Mouse (Mus musculus) left cerebral cortex, postnatal 4 days (tissue): ENCODE measurements around the gene Slc9a8. TPM values are rescaled to one million over a fixed set of nuclear protein-coding genes. Genes with fewer than 3 reads are reported as not detected.

Source experiments
- DNase-seq: peaks from one replicate; pipeline ENCODE4 v3.0.0-alpha.2; 2022
- intact Hi-C: fragments of 180-260 bp; cut with DNase I; formaldehyde crosslinking; loops from one replicate; pipeline ENCODE4 v1.15.1; 2025
- total RNA-seq, 2 experiments: library from RNA; stranded (reverse); gene quantifications; 2 replicates each; pipeline ENCODE4 v1.2.3; 2021

Gene Slc9a8
- total RNA-seq, 2 experiments from 2014 or later: 33.9 to 42.1 TPM

DNA sequence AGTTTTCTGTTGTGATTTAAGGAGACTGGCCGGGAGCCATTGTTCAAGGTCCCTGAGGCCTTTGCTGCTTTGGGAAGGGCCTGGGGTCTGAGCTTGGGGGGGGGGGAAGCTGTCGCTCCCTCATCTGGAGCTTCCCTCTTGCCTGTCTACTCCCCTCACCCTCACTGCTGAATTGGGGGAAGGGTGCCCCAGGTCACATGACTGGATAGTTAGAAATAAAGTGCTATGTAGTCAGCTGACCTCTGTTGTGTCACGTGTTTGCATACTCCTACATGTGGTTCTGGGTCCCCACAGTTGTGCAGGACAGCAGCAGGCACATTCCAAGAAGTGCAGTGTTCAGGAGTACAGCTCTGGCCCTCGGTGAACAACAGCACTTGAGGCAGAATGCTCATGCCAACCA, 55.2 kb downstream of the Slc9a8 start:
- intact Hi-C loops: no loop called here
- no peak for DNase-seq

DNA sequence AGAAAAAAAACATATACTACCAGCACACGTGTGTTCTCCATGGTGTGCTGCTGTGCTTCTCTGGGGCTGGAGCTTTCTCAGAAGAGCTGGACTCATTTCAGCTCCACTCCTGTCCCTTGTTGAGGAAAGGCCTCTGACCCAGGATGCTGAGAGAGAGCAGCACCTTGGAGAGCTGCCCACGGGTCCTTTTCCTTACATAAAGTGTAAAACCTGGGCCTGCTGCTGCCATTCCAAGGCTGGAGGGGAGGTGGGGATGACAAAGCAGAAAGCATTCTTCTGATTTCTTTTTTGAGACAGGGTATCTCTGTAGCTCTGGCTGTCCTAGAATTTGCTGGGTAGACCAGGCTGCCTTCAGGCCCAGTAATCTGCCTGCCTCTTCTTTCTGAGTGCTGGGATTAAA, 56.6 kb downstream of the Slc9a8 start:
- intact Hi-C loops: no loop called here
- DNase-seq: no peak

DNA sequence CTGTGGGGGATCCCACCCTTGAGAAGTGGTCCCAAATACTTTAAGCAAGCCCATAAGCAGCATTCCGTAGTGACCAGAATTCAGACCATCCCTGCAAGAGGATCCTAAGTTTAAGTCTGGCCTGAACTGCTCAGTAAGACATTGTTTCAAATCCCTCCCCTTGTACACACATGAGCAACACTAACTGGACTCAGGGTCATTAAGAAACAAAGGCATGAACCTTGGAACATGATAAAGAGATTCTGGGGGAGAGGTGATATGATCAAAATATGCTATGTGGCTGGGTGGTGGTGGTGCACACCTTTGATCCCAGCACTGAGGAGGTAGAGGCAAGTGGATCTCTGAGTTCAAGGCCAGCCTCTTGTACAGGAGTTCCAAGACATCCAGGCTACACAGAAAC, 58.0 kb downstream of the Slc9a8 start:
- DNase-seq: no peak
- intact Hi-C loops: no loop called here

DNA sequence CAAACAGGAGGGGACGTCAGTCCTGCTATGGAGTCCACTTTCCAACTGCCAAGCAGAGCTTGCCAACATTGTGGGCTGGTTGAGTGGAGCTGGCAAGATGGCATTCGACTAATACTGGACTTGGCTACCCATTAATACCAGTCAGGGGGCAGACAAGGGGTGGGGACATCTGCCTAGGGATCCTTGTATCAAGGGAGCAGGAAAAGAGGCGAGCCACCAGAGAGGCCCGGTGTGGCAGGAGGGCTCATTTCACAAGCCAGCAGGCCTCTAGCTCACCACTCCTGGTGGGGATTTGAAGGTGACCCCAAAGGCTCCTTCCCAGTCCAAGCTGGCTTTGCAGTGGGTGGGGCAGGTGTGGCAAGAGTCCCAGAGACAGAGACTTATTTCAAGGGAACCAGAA, 61.2 kb downstream of the Slc9a8 start:
- peak; percentile 76 for DNase-seq
- intact Hi-C loops: no loop called here

DNA sequence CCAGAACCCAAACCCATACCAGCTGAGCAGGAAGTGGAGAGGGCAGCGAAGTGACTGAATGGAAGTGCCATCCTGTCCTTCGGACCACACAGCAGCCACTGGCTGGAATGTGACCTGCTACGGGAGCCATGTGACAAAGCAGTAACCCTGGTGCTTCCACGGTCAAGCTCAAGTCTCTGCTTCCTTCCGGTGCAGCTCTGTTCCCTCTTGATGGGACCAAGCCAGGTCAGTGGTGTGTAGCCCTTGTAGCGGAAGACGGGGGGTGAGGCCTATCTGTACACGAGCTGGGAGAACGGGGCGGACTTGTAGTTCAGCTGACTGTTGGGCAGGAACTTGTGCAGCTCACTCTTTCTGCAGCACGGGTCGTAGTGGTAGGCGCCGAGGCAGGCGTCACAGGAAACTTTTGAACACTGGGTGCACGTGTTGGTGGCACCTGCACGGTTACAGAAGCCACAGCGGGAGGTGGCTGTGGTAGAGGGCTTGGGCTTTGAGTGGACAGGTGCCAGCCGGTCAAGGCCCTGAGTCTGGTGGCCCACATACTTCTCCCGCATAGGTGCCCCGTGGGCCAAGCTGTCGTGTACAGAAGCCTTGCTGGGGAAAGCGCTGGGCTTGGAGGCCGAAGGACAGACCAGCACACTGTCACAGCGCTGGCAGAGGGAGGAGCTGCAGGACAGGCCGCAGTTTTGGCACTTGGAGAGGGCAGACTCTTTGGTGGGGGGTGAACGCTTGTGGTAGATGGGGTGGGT, 61.7 kb downstream of the Slc9a8 start:
- intact Hi-C loops: no loop called here
- peak; percentile 37 for DNase-seq

DNA sequence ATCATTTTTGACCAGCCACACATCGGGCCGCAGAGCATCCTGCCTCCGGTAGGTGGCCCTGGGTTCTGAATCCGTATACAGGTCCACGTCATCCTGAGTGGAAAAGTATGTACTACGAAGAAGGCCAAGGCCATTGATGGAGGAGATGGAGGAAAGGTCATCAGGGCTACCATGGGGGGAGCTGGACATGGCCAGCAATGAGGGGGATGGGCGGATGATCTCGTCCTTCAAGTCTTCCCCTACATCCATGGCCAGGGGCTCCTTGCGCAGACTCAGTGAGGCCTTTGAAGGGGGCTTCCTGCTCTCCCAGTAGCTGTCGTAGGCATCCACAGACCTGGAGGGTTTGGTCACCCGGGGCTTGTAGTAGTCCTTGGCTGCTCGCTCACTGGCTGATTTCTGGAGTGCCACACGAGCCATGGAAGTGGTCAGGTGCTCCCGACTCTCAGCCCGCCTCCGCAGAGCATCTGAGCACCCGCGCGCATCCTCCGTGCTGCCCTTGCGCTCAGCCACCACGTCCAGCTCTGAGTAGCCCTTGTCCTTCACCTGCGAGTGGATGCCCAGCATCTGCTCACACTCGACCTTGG, 62.4 kb downstream of the Slc9a8 start:
- intact Hi-C loops: no loop called here
- no peak for DNase-seq

DNA sequence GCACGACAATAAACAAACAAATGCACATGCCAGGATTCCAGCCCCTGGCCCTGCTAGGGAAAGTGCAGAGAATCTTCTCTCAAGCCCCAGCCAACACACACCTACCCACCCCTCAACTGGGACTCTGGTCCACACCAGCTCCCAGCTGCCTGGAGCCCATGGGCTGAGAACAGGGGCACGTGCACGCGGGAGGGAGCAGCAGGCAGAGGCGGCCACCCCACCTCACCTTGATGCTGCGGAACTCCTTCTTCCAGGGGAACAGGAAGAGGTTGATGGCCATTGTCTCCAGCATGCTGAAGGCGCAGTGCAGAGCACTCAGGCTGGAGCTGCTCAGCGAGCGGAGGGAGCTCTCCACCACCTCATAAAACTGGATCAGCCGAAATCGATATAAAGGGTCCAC, 63.4 kb downstream of the Slc9a8 start:
- DNase-seq: no peak
- intact Hi-C loops: no loop called here

DNA sequence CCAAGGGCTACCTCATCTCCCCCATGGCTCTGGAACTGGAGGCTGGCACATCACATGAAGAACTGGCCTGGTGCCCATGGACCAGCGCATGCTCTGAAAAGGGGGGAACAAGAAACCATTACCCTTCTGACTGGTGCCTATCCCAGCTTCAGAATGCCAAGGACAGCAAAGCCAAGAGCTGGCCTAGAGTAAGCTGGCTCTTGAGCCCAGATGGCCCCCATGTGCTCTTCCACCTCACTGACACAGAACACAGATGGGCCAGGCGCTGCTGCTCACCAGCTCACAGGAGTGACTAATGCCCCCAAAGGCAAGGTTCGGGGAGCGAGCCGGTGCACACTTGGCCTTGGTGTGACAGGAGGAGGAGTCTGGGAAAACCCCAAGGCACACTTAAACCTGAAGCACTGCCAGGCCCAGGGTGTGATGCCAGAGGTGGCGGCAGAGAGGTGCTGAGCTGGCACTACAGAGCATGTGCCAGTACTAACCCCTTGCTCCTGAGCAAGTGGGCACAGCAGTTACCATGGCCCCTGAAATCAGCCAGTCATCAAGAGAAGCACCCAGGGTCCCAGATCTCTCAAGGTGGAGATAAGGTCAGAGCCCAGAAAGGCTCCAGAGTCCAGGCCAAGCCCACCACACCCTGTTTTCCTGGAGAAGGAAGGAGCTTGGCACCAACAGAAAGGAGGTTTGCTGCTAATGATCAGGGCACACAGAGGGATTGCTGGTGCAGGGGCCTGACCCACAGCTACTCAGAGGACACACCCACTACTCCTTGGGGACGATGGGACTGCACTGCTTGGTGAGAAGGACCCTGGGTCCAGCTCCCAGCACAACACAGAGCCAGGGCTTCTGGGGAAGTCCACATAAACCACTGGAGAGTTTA, 64.2 kb downstream of the Slc9a8 start:
- peak; percentile 97 for DNase-seq
- intact Hi-C loops: no loop called here

DNA sequence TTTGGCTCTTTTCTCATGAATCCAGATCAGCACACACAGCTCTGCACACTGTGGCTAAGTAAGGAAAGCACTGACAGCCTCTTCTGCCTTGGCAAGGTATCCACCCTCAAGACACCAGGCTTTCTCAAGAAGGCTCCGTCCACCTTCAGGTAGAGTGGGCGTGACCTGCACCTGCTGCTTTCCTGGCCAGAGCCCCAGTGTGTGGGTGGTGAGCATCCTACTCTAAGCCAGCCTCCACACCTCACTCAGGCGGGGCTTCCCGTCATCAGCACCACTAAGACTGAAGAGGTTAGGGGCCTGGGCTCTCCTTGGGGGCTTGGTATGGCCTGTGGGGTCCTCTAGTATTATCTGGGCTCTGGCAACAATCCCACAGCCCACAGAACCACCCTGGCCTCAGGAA, 65.1 kb downstream of the Slc9a8 start:
- DNase-seq: no peak

DNA sequence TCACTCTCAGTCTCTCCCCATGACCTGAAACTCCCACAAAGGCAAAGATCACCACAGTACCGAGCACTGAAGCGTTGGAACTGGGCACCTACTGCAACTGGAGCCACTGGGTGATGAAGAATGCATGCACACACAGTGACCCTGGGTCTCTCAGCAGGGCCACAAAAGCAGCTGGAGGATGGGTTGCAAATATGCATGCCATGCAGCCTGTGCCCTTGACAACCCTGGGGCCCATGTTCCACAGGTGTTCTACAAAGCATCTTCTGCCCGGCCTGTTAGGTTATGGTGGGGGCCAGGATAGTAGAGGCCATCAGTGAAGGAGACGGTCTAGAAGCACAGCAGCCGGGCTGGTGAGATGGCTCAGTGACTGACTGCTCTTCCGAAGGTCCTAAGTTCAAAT, 66.0 kb downstream of the Slc9a8 start:
- intact Hi-C loops: no loop called here

More for the DNA sequence above, 65.1 kb downstream of the Slc9a8 start:
- intact Hi-C loops: no loop called here

DNA sequence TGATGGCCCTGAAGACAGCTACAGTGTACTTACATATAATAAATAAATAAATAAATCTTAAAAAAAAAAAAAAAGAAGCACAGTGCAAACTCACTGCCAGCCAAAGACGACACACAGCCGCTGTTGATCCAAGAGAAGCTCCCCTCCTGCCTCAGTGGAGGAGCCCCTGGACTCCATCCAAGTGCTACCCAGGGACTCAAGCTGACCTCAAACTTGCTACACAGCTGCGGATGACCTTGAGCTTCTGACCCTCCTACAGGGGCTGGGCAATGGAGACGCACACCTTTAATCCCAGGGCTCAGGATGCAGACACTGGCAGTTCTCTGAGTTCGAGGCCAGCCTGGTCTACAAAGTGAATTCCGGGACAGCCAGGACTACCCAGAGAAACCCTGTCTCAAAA, 66.5 kb downstream of the Slc9a8 start:
- DNase-seq: no peak
- intact Hi-C loops: no loop called here

More for the DNA sequence above, 66.0 kb downstream of the Slc9a8 start:
- DNase-seq: no peak

DNA sequence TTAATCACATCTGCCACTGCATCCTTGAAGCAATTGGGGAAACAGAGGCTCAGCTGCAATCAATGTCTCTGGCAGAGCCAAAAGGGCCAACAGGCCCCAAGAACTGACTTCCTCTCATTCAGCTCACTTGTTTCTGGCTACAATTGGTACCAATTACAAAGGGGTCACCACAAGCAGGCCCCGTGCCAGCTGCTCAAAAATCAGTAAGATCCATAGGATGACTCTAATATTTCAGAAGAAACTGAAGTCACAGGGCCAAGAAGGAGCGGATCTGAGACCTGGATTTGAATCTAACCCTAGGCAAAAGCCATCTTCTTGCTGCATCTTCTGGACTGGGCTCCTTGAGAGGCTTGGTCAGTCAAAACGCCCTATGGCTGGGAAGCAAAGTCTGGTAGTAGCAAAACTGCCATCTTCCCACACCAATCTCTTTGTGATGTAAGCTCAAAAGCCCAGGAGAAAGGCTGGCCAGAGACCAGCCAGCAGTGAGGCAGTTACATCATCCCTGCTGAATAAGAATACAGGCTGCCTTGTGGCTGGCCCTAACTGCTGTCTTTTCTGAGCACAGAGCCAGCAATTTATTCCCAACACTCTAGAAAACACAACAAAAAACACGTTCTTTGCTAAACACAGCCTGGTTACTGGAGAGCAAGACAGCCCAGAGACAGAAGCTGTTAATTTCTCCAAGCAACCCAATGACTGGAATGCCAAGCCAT, 69.5 kb downstream of the Slc9a8 start:
- peak; percentile 56 for DNase-seq
- intact Hi-C loops: no loop called here

DNA sequence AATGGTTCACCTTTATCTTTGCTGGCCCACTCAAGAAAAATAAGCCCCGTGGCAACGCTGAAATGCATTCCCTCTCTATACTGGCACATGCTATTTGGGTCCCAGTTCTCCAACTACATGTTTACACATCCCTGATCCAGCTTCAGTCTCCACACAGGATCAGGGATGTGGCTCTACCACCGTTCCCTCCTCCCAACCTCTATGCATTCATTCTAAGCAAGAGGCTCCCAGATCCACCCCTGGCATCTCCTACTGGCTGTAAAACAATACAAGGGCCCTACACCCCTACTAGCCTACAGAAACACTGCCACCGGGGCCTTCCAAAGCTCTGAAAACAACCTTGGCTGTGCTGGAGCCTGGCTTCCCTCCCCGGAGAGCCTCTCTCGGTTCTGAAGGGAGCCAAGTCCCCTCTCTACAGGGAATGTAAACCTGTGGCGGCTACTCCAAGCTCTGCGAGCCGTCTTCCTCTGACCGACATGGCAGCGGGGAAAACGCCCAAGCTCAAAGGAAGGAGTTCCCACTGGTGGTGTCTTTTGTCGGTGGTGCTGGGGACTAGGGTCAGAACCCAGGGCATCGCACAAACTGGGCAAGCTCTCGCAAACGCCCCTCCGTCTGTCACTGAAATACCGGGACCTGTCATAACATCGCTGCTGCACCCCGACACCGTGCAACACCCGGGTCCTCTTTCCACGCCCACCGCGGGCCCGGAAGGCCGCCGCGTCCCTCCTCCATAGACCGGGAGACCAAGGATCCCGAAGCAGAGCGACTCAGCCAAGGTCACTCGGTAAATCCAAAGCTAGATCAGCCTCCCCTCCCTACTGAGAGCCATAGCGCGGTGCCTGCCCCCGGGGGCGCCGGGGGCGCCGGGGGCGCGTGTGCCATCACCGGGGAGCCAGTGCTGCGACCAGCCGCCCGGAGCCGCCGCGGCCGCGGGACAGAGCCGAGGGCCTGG, 70.5 kb downstream of the Slc9a8 start, which contains the start of gene Rnf114:
Gene Rnf114 (plus strand): TSS at position 889 of the 952 bp plus-strand sequence.
- peak; percentile 35 for DNase-seq
- intact Hi-C loops: no loop called here

DNA sequence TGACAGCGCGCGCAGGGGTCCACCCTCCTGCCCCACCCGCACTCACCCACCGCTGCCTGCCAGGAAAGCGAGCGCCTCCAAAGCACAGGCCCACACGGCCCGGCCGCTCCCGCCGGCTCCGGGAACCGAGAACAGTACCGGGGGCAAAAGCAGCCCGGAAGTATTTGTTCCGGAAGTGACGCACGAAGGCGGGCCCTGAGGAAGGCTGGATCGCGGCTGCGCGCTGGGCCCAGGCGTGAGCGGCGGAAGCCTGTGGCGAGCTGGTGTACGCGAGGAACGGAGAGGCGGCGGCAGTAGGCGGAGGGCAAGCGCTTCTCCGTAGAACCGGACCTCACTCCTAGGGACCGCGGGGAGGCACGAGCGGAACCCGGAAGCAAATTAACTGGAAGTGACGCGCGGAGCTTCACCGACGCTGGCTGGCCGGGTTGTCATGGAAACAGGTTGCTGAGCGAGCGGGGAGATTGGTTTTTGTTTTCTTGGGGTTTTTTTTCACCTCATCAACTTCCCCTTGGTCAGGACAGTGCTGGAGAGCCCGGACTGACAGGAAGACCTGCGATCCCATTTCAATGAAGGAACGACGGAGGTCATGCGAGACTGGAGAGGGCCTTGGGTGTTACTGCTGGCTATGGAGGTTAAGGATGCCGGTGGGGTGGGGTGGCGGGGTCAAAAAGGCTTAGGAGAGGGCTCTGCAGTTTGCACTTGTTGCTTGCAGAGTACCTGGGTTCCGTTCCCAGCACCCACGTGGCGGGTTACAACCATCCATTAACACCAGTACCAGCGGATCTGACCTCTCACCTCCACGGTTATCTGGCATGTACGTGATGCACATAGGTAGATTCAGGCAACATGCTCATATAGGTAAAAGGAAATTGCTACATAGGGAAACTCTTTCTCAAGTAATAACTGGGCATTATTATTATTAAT, 71.5 kb downstream of the Slc9a8 start, which contains the start of gene Spata2:
Gene Spata2 (minus strand): TSS at position 175 of the 924 bp plus-strand sequence.
- intact Hi-C loops: no loop called here
- DNase-seq: peak; percentile 89

DNA sequence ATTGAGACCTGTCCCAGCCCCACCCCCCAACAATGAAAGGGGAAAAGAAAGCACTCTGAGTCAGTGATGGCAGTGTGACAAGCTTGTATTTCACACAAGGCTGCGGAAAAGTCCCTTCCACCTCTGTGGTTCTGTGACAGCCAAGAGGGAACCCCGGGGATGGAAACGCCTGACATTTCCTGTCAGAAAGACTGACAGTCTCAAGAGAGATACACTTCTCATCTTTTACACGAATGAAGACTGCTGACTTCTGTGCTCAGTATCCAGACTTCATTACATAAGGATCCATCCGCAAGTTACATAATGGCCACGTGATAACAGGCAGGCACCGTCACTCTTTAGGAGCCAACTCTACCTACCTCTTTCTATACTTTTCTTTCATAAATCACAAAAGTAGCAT, 74.9 kb downstream of the Slc9a8 start:
- intact Hi-C loops: no loop called here
- no peak for DNase-seq

DNA sequence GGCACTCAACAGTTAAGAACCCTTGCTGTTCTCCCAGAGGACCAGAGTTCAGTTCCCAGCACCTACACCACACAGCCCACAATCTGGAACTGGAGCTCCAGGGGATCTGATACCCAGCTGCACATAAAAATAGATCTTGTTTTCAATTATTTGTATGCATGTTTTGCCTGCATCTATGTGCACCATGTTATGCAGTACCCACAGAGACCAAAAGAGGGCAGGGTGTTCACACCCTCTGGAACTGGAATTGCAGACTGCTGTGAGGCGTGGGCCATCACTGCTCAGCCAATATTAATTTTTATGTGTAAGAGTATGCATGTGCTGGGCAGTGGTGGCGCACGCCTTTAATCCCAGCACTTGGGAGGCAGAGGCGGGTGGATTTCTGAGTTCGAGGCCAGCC, 75.8 kb downstream of the Slc9a8 start:
- DNase-seq: peak; percentile 27
- intact Hi-C loops: no loop called here

DNA sequence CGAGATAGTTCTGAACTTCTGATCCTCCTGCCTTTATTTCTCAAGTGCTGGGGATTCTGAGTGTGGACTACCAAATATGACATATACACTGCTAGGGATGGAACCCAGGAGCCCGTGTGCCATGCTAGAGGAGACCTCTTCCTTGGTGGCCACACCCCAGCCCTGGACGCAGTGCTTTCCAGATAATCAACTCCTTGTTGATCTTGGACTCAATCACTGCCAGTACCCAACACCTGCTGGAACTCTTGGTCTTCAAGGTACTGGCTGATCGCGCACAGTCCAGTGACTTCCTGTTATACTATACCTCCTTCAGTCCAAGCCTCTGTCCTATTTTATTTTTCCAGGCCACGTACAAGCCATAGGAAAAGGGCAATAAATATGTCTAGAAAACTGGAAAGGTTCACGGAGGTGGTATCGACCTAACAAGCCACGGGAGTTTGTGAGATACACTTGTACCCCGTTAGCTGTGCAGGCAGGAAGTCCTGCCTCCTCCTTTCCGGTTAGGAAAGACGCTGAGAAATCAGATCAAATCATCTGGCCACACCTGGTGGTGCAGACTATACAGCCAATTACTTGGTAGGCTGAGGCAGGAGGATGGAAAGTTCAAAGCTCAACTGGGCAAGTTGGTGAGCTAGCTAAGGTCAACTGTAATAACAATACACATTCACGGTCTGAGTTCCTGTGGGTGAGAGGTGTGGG, 81.2 kb downstream of the Slc9a8 start:
- DNase-seq: no peak
- intact Hi-C loops: no loop called here
